Mouse (Mus musculus) thymus, adult 2 months (tissue): ENCODE data around the gene Lsg1.

Source experiments
- CTCF ChIP-seq: fragments of 200-500 bp; IDR thresholded peaks from 2 replicates; pipeline ENCODE4 v1.5.1; 2012; ENCODE audit warnings: mild to moderate bottlenecking, control low read depth, low read length, moderate library complexity, borderline replicate concordance; ENCODE audit not compliant: control insufficient read depth, poor library complexity, insufficient read depth; ENCODE audit errors: extremely low read depth
- POLR2A ChIP-seq: fragments of 200-500 bp; IDR thresholded peaks from 2 replicates; pipeline ENCODE4 v1.6.1; 2012; ENCODE audit warnings: mild to moderate bottlenecking, low read length, control low read depth, moderate library complexity; ENCODE audit not compliant: control insufficient read depth, poor library complexity, insufficient read depth; ENCODE audit errors: extremely low read depth

DNA sequence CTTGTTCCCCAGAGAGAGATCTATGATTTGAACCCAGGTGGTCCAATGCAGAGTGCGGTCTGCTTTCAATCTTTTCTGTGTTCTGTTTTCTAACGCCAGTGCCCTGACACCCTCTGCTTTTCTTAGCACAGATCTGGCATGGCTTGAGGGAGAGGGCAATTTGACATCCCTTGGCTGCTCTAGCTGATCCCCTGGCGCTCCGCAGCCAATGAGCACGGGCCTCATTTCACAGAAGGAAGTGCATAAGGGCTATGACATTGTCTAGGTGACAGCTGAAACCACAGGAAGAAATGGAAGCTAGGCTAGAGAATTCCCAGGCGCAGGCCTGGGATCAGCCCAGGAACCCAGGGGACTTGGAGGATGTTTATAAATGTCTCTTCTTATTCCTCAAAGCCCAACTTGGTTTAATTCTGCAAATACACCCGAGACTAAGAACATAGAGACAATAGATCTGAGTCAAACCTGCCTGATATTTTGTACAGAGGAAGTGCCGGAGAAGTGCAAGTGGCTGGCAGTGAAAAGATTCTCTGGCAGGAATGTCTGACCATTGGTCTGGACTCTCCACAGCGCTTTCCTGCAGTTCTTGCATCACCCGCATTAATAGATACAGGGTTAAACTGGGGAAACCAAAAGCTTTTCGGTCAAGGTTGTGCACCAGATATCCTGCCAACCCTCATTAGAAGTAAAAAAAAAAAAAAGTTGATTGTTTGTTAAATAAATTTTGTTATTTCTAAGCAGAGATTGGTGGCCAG is 40.4 kb upstream of the Lsg1 start:
- no peak for TF ChIP-seq CTCF
- TF ChIP-seq POLR2A, result no peak
